Mouse (Mus musculus) limb, embryonic 13.5 days (tissue): ENCODE data around the gene Cdk17. TPM values are rescaled to one million over a fixed set of nuclear protein-coding genes. Genes with fewer than 3 reads are reported as not detected.

Experiments used
- ATAC-seq: fragments of 200-750 bp; cut with Nextera tagmentation; 2 replicates; pipeline ENCODE4 v1.8.0; 2017; ENCODE audit warnings: low read depth, moderate number of reproducible peaks, moderate TSS enrichment; ENCODE audit not compliant: low FRiP score
- H3K27ac ChIP-seq: fragments of 300-500 bp; sonication (generic); 2 replicates; pipeline ENCODE4 v1.5.1; 2015; ENCODE audit warnings: inconsistent platforms, mild to moderate bottlenecking, moderate library complexity
- H3K27me3 ChIP-seq: fragments of 300-500 bp; sonication (generic); 2 replicates; pipeline ENCODE4 v1.6.1; 2015; ENCODE audit warnings: mild to moderate bottlenecking, inconsistent platforms
- H3K36me3 ChIP-seq: fragments of 300-500 bp; sonication (generic); 2 replicates; pipeline ENCODE4 v1.6.1; 2015; ENCODE audit warnings: inconsistent platforms, mild to moderate bottlenecking, moderate library complexity
- H3K4me1 ChIP-seq: fragments of 300-500 bp; sonication (generic); 2 replicates; pipeline ENCODE4 v1.6.1; 2015; ENCODE audit warnings: inconsistent platforms
- H3K4me2 ChIP-seq: fragments of 300-500 bp; sonication (generic); replicated peaks from 2 replicates; pipeline ENCODE4 v1.6.1; 2015; ENCODE audit warnings: inconsistent platforms, mild to moderate bottlenecking, moderate library complexity
- H3K4me3 ChIP-seq: fragments of 300-500 bp; sonication (generic); 2 replicates; pipeline ENCODE4 v1.5.1; 2015; ENCODE audit warnings: moderate library complexity, mild to moderate bottlenecking, inconsistent platforms
- H3K9ac ChIP-seq: fragments of 300-500 bp; sonication (generic); 2 replicates; pipeline ENCODE4 v1.6.1; 2015; ENCODE audit warnings: mild to moderate bottlenecking, inconsistent platforms
- H3K9me3 ChIP-seq: fragments of 300-500 bp; sonication (generic); 2 replicates; pipeline ENCODE4 v1.6.1; 2016; ENCODE audit warnings: inconsistent platforms
- WGBS: fragments of 180-500 bp; shearing (Covaris S2); methylation state at CpG from one replicate; pipeline ENCODE4 v1.1.7; 2015; 5-methylcytosine and 5-hydroxymethylcytosine counted together
- polyA plus RNA-seq: library from polyadenylated mRNA; unstranded; fragments of >200 nt; fragmentation: Nextera tagmentation; extraction: Ambion mirVana; gene quantifications from 2 replicates; pipeline ENCODE4 v1.2.1, GENCODE M21; 2015

Gene Cdk17
- polyA plus RNA-seq, 1 experiment from 2014 or later, result 16.6 TPM

DNA sequence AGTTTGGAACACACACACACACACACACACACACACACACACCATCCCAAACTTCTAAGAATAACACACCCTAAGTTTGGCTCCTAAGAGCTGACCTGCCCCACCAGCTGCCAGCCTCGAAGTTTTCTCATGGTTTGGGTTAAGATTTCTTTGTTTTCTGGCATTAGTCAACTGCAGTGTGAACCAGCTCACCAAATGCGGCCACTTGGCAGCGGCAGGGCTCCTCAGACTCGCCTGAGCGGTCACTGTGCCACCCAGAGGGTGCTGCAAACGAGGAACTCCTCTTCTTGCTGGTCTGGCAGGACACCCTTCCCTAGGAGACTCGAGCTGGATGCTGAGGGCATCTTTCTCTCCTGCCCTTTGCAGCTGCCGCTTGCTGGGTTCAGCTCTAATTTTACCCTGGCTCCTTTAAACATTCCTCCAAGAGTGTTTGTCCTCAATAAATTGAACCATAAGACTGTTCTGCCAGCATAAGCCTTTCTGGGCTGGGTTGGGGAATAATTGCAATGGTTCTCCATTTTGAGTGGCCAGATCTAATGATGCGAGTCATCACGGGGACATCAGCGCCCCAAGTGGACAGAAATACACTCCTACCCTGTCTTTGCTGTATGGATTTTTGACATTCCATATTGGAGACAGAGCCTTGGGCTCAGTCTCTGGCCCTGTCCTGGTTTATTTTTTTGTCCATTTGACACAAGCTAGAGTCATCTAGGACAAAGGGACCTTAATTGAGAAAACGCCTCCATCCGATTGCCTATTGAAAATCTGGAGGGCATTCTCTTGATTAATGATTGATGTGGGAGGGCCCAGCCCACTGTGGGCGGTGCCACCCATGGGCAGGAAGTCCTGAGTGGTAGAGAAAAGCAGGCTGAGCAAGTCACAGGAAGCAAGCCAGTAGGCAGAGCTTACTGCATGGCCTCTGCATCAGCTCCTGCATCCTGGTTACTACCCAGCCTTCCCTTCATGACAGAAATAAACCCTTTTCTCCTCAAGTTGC, 112.6 kb downstream of the Cdk17 start:
- ATAC-seq, result no peak
- Histone ChIP-seq H3K36me3 (peaks cover 28% of the 10 kb centered on the region), H3K4me2 (no peak overlapping the region), H3K4me3 (no peak overlapping the region), H3K9ac (no peak overlapping the region), H3K4me1 (peaks cover 84% of the 10 kb centered on the region), H3K27ac (no peak overlapping the region; the same call in 1 of the 2 replicates), H3K27me3 (no peaks in the 10 kb centered on the region), H3K9me3 (no peaks in the 10 kb centered on the region)
- 83% methylated on average over 14 of the region's 14 CpGs for WGBS

DNA sequence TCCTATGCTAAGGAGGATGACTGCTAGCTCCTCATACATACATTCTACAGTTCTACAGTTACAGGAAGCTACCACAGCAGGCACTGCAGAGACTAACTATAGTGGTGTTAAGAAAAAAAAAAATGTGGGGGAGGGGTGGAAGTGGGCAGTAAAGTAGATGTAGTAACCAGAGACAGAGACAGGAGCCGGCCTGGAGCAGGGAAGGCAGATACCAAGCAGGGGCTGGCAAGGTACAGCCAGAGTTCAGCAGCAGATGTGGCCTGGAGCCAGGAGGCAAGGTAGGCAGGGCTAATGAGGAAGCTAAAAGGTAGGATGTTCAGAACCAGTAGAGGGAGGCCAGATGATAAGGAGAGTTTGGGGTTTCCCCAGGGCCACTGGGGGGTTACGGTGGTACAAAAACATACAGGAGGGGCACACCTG, 113.6 kb downstream of the Cdk17 start:
- peaks cover 31% of the 10 kb centered on the region for H3K36me3 ChIP-seq
- H3K9me3 ChIP-seq, result no peaks in the 10 kb centered on the region
- no peak for ATAC-seq
- no peak overlapping the region for H3K4me2 ChIP-seq
- H3K9ac ChIP-seq, result no peak overlapping the region
- WGBS, result 34% methylated on average over 2 of the region's 2 CpGs
- no peak overlapping the region; the same call in 1 of the 2 replicates for H3K27ac ChIP-seq
- H3K4me3 ChIP-seq, result no peak overlapping the region
- no peaks in the 10 kb centered on the region for H3K27me3 ChIP-seq
- peaks cover 80% of the 10 kb centered on the region for H3K4me1 ChIP-seq

DNA sequence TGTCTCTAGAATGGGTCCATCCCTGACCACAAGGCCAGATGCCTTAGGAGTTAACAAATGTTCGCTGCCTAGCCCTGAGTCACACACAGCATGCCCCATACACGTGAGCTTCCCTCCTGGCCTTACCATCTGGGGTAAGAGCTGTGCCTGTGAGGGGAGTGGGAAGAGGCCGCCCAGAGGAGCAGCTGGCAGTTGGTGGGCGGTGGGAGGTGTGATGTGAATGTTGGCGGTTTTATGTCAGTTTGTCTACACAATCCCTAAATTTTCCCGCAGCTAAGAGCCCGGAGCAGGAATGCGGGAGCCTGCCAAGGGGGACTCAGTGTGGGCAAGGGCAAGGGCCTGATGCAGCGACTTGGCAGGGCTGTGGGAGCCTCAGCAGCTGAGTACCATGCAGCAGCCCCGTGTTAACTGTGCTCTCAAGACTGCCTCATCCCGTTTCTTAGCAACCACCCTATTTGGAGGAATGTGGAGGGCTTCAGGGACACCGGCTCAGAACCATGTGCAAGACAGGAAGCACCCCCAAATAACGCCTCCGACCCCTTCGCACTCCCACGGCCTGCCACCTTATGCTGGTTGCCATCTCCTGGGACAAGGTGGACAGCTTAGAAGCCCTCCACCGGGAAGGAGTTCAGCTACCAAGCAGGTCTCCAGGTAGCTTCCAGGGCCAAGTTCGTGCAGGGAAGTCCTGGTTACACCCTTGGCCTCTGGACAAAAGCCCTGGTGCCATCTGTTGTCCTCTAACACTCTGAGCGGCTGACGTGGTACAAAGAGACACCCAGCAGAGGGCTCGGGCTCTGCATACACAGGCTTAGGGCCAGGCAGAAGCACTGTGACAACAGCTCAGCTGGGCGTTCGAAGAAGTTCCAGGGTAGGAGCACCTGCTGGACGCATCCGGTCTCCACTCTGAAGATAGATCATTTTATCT, 114.8 kb downstream of the Cdk17 start:
- 0 out of 2 replicates have a peak overlapping the region, but pooled peaks have one; percentile 31 for H3K9ac ChIP-seq
- peaks cover 69% of the 10 kb centered on the region for H3K4me1 ChIP-seq
- whole genome bisulfite sequencing, result 50% methylated on average over 25 of the region's 25 CpGs

GRCm38 (mm10) chr10:93276349-93276763, 115.7 kb downstream of the Cdk17 start:
- Histone ChIP-seq H3K36me3 (peaks cover 45% of the 10 kb centered on the region), H3K4me1 (peaks cover 62% of the 10 kb centered on the region), H3K27me3 (no peaks in the 10 kb centered on the region), H3K4me2 (peak overlapping the region; percentile 49), H3K9ac (no peak overlapping the region), H3K4me3 (no peak overlapping the region), H3K9me3 (no peaks in the 10 kb centered on the region), H3K27ac (no peak overlapping the region; the same call in 1 of the 2 replicates)
- peak; percentile 44 for ATAC-seq
- WGBS, result 11% methylated on average over 16 of the region's 16 CpGs

More for the DNA sequence above, 114.8 kb downstream of the Cdk17 start:
- Histone ChIP-seq H3K27me3 (no peaks in the 10 kb centered on the region), H3K36me3 (peaks cover 37% of the 10 kb centered on the region), H3K27ac (peak overlapping the region; percentile 55; the same call in 1 of the 2 replicates), H3K9me3 (no peaks in the 10 kb centered on the region), H3K4me3 (no peak overlapping the region), H3K4me2 (no peak overlapping the region)
- ATAC-seq, result peak; percentile 59; the same call in 1 of the 2 replicates

DNA sequence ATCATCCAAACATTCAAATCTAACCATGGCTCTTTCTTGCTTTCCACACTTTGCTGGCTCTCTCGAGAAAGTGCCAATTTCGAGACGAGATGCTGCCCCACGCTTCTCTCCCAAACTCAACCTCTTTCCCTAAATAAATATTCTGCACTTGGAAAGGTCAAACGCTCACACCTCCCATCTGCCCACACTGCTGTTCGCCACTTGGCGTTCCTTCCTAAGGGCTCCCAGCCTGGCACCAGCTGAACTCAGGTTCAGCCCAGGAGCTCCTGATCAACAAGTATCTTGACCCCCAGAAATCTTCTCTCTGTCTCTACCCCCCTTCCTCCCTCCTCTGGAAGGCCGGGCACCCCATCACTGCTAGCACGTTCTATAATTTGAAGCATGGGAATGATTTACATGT, 116.2 kb downstream of the Cdk17 start:
- 58% methylated on average over 9 of the region's 9 CpGs for WGBS
- Histone ChIP-seq H3K27me3 (no peaks in the 10 kb centered on the region), H3K36me3 (peaks cover 50% of the 10 kb centered on the region), H3K27ac (no peak overlapping the region; the same call in 1 of the 2 replicates), H3K4me2 (peak overlapping the region; percentile 49), H3K9me3 (no peaks in the 10 kb centered on the region), H3K4me1 (peaks cover 57% of the 10 kb centered on the region), H3K9ac (no peak overlapping the region), H3K4me3 (no peak overlapping the region)
- no peak for ATAC-seq

GRCm38 (mm10) chr10:93278361-93278760, 117.7 kb downstream of the Cdk17 start:
- Histone ChIP-seq H3K27ac (no peak overlapping the region), H3K4me1 (peaks cover 48% of the 10 kb centered on the region), H3K36me3 (peaks cover 62% of the 10 kb centered on the region), H3K9me3 (no peaks in the 10 kb centered on the region), H3K9ac (no peak overlapping the region), H3K4me2 (no peak overlapping the region), H3K4me3 (no peak overlapping the region), H3K27me3 (no peaks in the 10 kb centered on the region)
- WGBS, result 84% methylated on average over 8 of the region's 8 CpGs
- ATAC-seq, result no peak

GRCm38 (mm10) chr10:93279062-93279461, 118.4 kb downstream of the Cdk17 start:
- WGBS, result 90% methylated on average over 9 of the region's 9 CpGs
- H3K4me2 ChIP-seq, result no peak overlapping the region

GRCm38 (mm10) chr10:93280586-93280985, 119.9 kb downstream of the Cdk17 start:
- no peaks in the 10 kb centered on the region for H3K27me3 ChIP-seq
- peaks cover 30% of the 10 kb centered on the region for H3K4me1 ChIP-seq
- H3K9me3 ChIP-seq, result no peaks in the 10 kb centered on the region
- no peak overlapping the region for H3K9ac ChIP-seq
- H3K27ac ChIP-seq, result no peak overlapping the region
- H3K4me2 ChIP-seq, result no peak overlapping the region
- H3K4me3 ChIP-seq, result no peak overlapping the region
- no peak for ATAC-seq
- 75% methylated on average over 12 of the region's 12 CpGs for WGBS
- peaks cover 77% of the 10 kb centered on the region for H3K36me3 ChIP-seq

More at GRCm38 (mm10) chr10:93279062-93279461, 118.4 kb downstream of the Cdk17 start:
- H3K36me3 ChIP-seq, result peaks cover 69% of the 10 kb centered on the region
- no peak overlapping the region for H3K4me3 ChIP-seq
- H3K4me1 ChIP-seq, result peaks cover 45% of the 10 kb centered on the region
- no peaks in the 10 kb centered on the region for H3K27me3 ChIP-seq
- H3K9me3 ChIP-seq, result no peaks in the 10 kb centered on the region
- no peak for ATAC-seq
- no peak overlapping the region for H3K27ac ChIP-seq
- H3K9ac ChIP-seq, result no peak overlapping the region

- H3K27ac ChIP-seq, result no peak overlapping the region
- peaks cover 76% of the 10 kb centered on the region for H3K36me3 ChIP-seq
- H3K4me2 ChIP-seq, result no peak overlapping the region
- no peaks in the 10 kb centered on the region for H3K27me3 ChIP-seq
- H3K4me1 ChIP-seq, result peaks cover 25% of the 10 kb centered on the region
- ATAC-seq, result no peak
- no peak overlapping the region for H3K9ac ChIP-seq
- 74% methylated on average over 7 of the region's 7 CpGs for WGBS
- no peak overlapping the region for H3K4me3 ChIP-seq
- H3K9me3 ChIP-seq, result no peaks in the 10 kb centered on the region
These were observed 120.4 kb downstream of the Cdk17 start for GRCm38 (mm10) chr10:93281092-93281491.

DNA sequence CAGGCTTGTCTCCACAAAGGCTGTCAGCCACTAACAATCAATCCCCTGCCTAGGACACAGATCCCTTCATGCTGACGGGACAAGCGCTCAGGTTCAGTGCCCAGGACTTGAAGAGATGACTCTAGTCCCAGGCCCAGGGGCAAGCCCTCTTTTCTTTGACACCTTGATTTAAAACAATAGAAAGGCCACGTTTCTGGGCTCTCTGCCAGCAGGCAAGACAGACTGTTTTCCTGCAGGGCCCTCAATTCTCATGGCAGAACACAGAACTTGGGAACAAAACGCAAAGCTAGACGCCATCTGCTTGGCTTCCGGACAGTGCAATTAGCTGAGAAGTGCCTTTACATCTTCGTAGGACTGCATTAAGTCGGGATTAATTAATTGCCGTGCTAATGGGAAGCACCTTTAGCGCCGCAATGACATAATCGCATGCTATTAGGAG, 121.9 kb downstream of the Cdk17 start:
- Histone ChIP-seq H3K9ac (no peak overlapping the region), H3K4me2 (no peak overlapping the region), H3K27ac (no peak overlapping the region), H3K4me3 (no peak overlapping the region), H3K27me3 (no peaks in the 10 kb centered on the region), H3K4me1 (peaks cover 19% of the 10 kb centered on the region), H3K9me3 (no peaks in the 10 kb centered on the region), H3K36me3 (peaks cover 82% of the 10 kb centered on the region)
- ATAC-seq, result no peak
- 29% methylated on average over 12 of the region's 12 CpGs for WGBS

GRCm38 (mm10) chr10:93283258-93283657, 122.6 kb downstream of the Cdk17 start:
- H3K4me3 ChIP-seq, result no peak overlapping the region
- WGBS, result 66% methylated on average over 4 of the region's 4 CpGs
- peaks cover 19% of the 10 kb centered on the region for H3K4me1 ChIP-seq
- peaks cover 83% of the 10 kb centered on the region for H3K36me3 ChIP-seq
- H3K27ac ChIP-seq, result no peak overlapping the region
- ATAC-seq, result no peak
- no peak overlapping the region for H3K4me2 ChIP-seq
- H3K9me3 ChIP-seq, result no peaks in the 10 kb centered on the region
- H3K27me3 ChIP-seq, result no peaks in the 10 kb centered on the region
- H3K9ac ChIP-seq, result no peak overlapping the region
